Mouse (Mus musculus) lung, postnatal 25 days (tissue): ENCODE measurements around the gene Tenm3.
"Not testable (repeated sequence)": the region's sequence is repeated elsewhere in the genome, so short reads cannot be mapped to it uniquely, and the experiment has no call there.

Experiments
- DNase-seq: peaks from one replicate; pipeline ENCODE4 v3.0.0; 2022; ENCODE audit warnings: low spot score

Tenm3 gene

GRCm38 (mm10) chr8:48203611-48204010, 640.1 kb downstream of the Tenm3 start:
- DNase-seq: no peak

- no peak for DNase-seq
Measured at GRCm38 (mm10) chr8:48203161-48203560, 640.6 kb downstream of the Tenm3 start.

GRCm38 (mm10) chr8:48202632-48203031, 641.1 kb downstream of the Tenm3 start:
- no peak for DNase-seq

- DNase-seq: no peak
Measured at GRCm38 (mm10) chr8:48199171-48199570, 644.6 kb downstream of the Tenm3 start.

- DNase-seq: no peak
Measured at GRCm38 (mm10) chr8:48195971-48196370, 647.8 kb downstream of the Tenm3 start.

GRCm38 (mm10) chr8:48188586-48188985, 655.2 kb downstream of the Tenm3 start:
- no peak for DNase-seq

GRCm38 (mm10) chr8:48183758-48184157, 660.0 kb downstream of the Tenm3 start:
- DNase-seq: no peak

GRCm38 (mm10) chr8:48181000-48181399, 662.8 kb downstream of the Tenm3 start:
- DNase-seq: no peak

GRCm38 (mm10) chr8:48180146-48180545, 663.6 kb downstream of the Tenm3 start:
- DNase-seq: not testable (repeated sequence)

- DNase-seq: no peak
Measured at GRCm38 (mm10) chr8:48178993-48179392, 664.8 kb downstream of the Tenm3 start.

GRCm38 (mm10) chr8:48177876-48178275, 665.9 kb downstream of the Tenm3 start:
- DNase-seq: no peak
